Mouse (Mus musculus): ENCODE results near the gene Cdh12. TPM values are rescaled to one million over a fixed set of nuclear protein-coding genes. Genes with fewer than 3 reads are reported as not detected.
A peak's percentile ranks its signal among the peaks of the same experiment; 100 is the strongest.
"Not testable (repeated sequence)": the region's sequence is repeated elsewhere in the genome, so short reads cannot be mapped to it uniquely, and the experiment has no call there.

The Cdh12 gene
- polyA plus RNA-seq, 1 experiment from 2014 or later, result 0.78 TPM

DNA sequence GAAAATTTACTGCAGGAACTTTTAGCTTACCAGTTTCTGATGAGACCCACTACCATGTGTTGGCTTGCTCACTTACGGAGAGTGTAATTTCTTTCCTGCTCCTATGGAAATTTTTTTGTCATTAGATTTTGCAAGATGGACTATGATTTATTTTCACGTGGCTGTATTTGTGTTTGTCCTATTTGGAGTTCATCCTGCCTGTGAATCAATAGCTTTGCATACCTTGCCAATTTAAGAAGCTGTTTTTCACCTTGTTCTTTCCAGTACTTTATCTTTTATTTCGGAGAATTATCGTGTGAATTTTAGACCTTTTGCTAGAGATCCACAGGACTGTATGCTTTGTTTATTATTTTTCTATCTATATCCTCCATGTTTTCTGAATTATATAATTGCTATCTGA is 551.5 kb downstream of the Cdh12 start:
- 84% methylated on average over 4 of the region's 4 CpGs for WGBS

DNA sequence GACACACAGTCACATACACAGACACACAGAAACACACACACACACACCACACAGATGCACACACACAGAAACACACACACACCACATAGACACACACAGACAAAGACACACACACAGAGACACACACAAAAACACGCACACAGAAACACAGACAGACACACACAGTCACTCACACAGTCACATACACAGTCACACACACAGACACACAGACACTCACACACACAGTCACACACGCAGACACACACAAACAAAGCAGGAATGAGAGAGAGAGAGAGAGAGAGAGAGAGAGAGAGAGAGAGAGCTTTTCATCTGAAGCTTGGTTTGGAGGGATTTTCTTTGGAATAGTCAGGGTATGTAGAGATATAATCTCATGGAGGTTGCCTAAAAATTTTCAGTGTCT is 558.9 kb downstream of the Cdh12 start:
- DNase-seq (ENCODE audit: low spot score), result no peak
- WGBS, result 81% methylated on average over 2 of the region's 2 CpGs
- H3K4me3 ChIP-seq, result no peak overlapping the region
- no peaks in the 10 kb centered on the region for H3K27me3 ChIP-seq (ENCODE audit: insufficient read depth, poor library complexity, severe bottlenecking)
- H3K36me3 ChIP-seq, result no peaks in the 10 kb centered on the region
- H3K4me1 ChIP-seq (replicated peaks), result peaks cover 17% of the 10 kb centered on the region
- peak overlapping the region; percentile 24; the same call in 1 of the 2 replicates for H3K27ac ChIP-seq
- H3K9me3 ChIP-seq, result no peaks in the 10 kb centered on the region

More for the DNA sequence above, 551.5 kb downstream of the Cdh12 start:
- Histone ChIP-seq H3K9me3 (no peaks in the 10 kb centered on the region), H3K27ac (no peak overlapping the region), H3K4me3 (no peak overlapping the region), H3K4me1 (replicated peaks) (no peaks in the 10 kb centered on the region), H3K36me3 (no peaks in the 10 kb centered on the region), H3K27me3 (ENCODE audit: insufficient read depth, poor library complexity, severe bottlenecking) (no peaks in the 10 kb centered on the region)
- DNase-seq (ENCODE audit: low spot score), result no peak

DNA sequence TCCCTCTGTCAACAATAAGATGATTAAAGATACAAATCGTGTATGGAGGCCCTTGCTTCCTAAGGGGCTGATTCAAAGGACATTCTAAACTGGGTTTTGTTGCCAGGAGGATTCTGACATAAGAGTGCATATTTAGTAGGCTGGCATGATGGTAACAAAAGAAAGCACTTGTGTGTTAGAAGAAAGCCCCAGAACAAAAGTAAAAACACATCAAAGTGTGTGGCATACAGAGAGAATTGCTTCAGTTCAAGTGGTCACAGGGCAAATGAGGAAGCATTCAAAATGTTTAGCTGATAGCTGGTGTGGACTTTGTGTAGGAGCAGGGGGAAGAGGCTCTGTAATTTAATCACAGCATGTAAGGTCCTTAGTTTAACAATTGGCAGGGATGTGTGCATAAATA is 559.4 kb downstream of the Cdh12 start:
- H3K27me3 ChIP-seq (ENCODE audit: insufficient read depth, poor library complexity, severe bottlenecking), result no peaks in the 10 kb centered on the region
- peaks cover 17% of the 10 kb centered on the region for H3K4me1 ChIP-seq (replicated peaks)
- no peak overlapping the region for H3K4me3 ChIP-seq
- no peaks in the 10 kb centered on the region for H3K9me3 ChIP-seq
- DNase-seq (ENCODE audit: low spot score), result no peak
- H3K36me3 ChIP-seq, result no peaks in the 10 kb centered on the region
- H3K27ac ChIP-seq, result no peak overlapping the region
- 13% methylated on average over 1 of the region's 1 CpGs for WGBS

DNA sequence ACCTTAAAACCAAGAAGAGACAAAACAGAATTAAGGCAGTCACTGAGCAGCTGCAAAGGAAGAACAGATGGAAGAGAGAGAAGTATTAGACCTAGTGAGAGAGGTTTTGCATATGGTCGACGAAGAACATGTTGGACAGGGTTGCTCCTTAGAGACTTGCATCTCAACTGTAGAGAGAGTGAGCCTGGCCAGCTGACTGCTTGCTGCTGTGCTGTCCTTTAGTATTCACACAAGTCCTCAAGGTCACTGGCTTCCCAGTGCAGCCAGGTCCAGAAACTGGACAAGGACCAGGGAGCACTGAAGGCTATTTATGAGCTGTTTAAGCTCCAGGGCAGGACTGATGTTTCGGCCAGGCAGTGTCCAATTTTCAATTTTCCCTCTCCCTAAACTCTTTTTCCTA is 559.9 kb downstream of the Cdh12 start:
- no peaks in the 10 kb centered on the region for H3K9me3 ChIP-seq
- no peak overlapping the region for H3K4me3 ChIP-seq
- peaks cover 17% of the 10 kb centered on the region for H3K4me1 ChIP-seq (replicated peaks)
- peak; percentile 7 for DNase-seq (ENCODE audit: low spot score)
- H3K27me3 ChIP-seq (ENCODE audit: insufficient read depth, poor library complexity, severe bottlenecking), result no peaks in the 10 kb centered on the region
- no peak overlapping the region for H3K27ac ChIP-seq
- no peaks in the 10 kb centered on the region for H3K36me3 ChIP-seq
- WGBS, result 47% methylated on average over 3 of the region's 3 CpGs

DNA sequence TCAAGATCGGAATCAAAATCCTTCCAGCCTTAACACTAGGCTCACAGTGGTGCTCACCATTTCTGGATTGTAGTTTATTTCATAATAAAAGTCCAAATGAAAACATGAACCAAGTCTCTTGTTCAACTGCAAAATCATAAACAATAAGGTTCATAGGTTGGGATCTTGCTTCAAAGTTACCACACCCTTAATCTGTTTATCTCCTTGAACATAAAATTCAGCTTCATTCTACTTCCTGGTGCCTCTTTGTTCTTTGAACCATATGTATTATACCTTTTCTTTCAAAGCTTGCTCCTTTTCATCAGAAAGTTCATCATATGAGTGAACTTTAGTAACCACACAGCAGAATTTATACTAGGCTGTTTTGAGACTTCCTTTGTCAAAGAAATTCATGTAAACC is 614.6 kb downstream of the Cdh12 start:
- no peaks in the 10 kb centered on the region for H3K9me3 ChIP-seq
- DNase-seq (ENCODE audit: low spot score), result no peak
- no peak overlapping the region for H3K27ac ChIP-seq
- no peak overlapping the region for H3K4me3 ChIP-seq
- no peaks in the 10 kb centered on the region for H3K4me1 ChIP-seq (replicated peaks)
- no peaks in the 10 kb centered on the region for H3K36me3 ChIP-seq
- H3K27me3 ChIP-seq (ENCODE audit: insufficient read depth, poor library complexity, severe bottlenecking), result no peaks in the 10 kb centered on the region
- WGBS, result 81% methylated on average over 1 of the region's 1 CpGs

DNA sequence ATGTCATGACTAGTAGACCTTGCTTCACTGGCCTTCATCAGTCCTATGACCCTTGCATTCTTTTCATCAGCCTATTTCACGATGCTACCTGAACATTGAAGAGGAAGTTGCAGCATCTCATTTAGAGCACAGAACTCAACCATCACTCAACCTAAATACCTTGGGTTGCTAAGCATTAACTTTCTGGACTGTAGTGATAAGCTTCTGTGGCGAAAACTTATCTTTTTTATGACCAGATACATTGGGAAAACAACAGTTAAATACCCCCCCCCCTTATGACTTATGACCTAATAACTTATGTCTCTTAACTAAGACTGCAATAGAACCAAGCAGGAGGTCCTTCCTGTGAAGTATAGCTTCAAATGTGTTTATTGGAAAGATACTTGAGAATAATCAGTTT is 620.2 kb downstream of the Cdh12 start:
- no peaks in the 10 kb centered on the region for H3K9me3 ChIP-seq
- H3K27ac ChIP-seq, result no peak overlapping the region
- DNase-seq (ENCODE audit: low spot score), result no peak
- 78% methylated on average over 2 of the region's 2 CpGs for WGBS
- no peak overlapping the region for H3K4me3 ChIP-seq
- H3K36me3 ChIP-seq, result no peaks in the 10 kb centered on the region
- no peaks in the 10 kb centered on the region for H3K4me1 ChIP-seq (replicated peaks)
- no peaks in the 10 kb centered on the region for H3K27me3 ChIP-seq (ENCODE audit: insufficient read depth, poor library complexity, severe bottlenecking)

DNA sequence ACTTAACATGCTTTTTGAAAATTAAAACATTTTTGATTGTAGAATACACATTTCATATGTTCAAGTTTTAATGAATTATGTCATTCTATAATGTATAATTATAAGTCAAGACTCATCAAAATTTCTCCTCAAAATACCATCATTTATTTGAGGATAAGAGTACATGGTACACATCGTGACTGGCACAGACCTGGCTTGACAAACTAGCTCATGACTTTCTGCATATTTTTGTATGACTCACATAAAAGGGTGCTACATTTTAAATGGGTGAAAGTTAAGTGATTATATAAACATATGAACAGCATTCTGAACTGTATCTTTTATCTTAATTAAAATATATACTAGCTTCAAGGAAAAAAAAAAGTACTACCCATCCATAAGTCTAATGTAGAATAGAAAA is 643.8 kb downstream of the Cdh12 start:
- Histone ChIP-seq H3K4me1 (replicated peaks) (no peaks in the 10 kb centered on the region), H3K4me3 (no peak overlapping the region), H3K36me3 (no peaks in the 10 kb centered on the region), H3K27me3 (ENCODE audit: insufficient read depth, poor library complexity, severe bottlenecking) (no peaks in the 10 kb centered on the region), H3K27ac (no peak overlapping the region), H3K9me3 (no peaks in the 10 kb centered on the region)
- WGBS, result 95% methylated on average over 1 of the region's 1 CpGs
- no peak for DNase-seq (ENCODE audit: low spot score)

DNA sequence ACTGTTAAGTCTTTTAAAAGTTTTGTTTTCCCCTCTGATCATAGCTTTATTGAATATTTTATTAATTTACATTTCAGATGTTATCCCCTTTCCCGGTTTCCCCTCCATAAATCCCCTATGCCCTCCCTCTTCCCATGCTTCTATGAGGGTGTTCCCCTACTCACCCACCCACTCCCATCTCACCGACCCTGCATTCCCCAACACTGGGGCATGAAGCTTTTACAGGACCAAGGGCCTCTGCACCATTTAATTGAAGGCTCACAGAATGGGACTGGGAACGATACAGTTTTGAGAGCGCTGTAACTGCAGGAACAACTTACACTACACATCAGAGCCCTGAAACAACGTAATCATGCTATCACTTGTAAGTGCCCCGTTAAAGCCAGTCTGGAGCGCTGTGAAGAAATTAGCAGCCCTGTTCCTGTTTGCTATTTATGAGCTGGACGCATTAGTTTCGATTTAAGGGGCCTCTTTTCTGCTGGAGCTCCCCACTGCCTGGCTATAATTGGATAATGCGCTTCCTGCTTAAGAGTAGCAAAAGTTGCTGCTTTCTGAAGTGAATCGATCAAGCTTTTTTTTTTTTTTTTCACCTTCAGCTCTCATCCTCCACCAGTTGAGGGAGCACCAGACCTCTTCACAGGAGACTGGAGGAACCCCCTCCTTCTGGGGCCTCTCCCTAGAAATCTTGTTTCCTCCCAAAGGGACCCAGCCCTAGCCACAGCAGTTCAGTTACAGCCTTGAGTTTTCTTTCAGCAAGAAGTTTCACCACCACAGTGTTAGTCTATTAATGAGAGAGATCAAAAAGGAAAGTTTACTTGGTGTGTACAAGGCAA is 660.2 kb downstream of the Cdh12 start:
- Histone ChIP-seq H3K36me3 (no peaks in the 10 kb centered on the region), H3K27me3 (ENCODE audit: insufficient read depth, poor library complexity, severe bottlenecking) (0 out of 2 replicates have a peak, but pooled peaks cover 3% of the 10 kb centered on the region), H3K4me3 (peak overlapping the region; percentile 38), H3K4me1 (replicated peaks) (peaks cover 11% of the 10 kb centered on the region), H3K27ac (no peak overlapping the region), H3K9me3 (no peaks in the 10 kb centered on the region)
- 26% methylated on average over 11 of the region's 11 CpGs for WGBS
- DNase-seq (ENCODE audit: low spot score), result peak; percentile 13

DNA sequence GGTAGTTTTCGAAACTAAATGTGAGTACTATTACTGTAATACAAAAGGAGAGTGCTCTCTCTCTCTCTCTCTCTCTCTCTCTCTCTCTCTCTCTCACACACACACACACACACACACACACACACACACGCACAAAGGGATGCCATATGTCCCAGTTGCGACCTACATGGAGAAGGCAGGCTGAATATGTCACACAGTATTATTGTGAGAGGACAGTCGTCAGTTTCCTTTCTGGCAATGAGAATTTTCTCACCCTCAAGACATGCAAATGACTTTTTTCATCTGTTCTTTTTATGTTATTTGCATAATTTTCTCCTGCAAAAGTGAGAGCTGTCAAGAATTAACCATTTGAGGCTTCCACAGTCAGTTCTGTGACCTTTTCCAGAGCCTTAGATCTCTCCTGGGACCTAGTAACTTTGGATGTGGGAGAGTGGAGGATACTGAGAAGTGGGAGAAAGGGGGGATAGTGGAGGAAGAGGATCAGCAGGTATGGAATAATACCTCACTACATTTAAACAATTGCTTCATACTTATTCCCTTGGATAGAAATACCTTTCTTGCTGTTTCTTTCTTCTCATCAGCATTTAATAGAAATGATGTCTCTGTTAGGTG is 660.9 kb downstream of the Cdh12 start:
- no peak for DNase-seq (ENCODE audit: low spot score)
- no peak overlapping the region for H3K27ac ChIP-seq
- WGBS, result 61% methylated on average over 4 of the region's 4 CpGs

DNA sequence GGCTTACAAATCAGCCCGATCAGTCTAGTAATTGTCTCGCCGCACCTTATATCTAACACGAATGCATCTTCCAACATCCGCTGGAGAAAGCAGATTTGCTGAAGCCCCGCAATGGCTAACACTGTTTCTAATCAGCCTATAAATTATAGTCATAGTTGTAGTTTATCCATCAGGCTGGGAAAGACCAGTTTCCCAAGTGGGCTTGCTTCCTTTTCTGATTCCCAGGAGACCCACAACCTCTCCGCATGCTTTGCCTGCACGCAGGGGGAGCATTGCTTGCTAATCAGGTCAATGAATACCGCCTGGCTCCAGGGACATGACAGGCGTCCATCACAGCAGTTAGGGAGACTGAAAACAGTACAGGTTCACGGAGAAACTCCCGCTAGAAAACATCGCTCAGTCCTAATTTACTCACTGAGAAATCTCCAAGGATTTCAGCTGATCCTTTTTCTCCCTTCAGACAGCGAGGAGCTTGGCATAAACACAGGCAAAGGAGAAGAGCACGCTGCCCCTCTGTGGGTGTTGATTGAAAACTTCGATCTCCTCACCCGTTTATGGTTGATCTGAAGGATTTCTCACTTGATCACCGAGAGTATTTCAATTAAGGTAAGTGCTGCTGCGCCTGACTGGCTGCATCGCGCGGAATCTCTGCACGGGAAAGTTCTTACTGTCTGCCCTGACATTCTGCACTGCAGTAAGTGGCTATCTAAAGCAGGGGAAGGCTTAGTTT is 662.0 kb downstream of the Cdh12 start:
- no peaks in the 10 kb centered on the region for H3K36me3 ChIP-seq
- H3K27me3 ChIP-seq (ENCODE audit: insufficient read depth, poor library complexity, severe bottlenecking), result 0 out of 2 replicates have a peak, but pooled peaks cover 3% of the 10 kb centered on the region
- no peaks in the 10 kb centered on the region for H3K9me3 ChIP-seq
- 18% methylated on average over 23 of the region's 23 CpGs for WGBS
- H3K27ac ChIP-seq, result no peak overlapping the region
- peaks cover 11% of the 10 kb centered on the region for H3K4me1 ChIP-seq (replicated peaks)
- peak; percentile 9 for DNase-seq (ENCODE audit: low spot score)
- peak overlapping the region; percentile 48 for H3K4me3 ChIP-seq

More for the DNA sequence above, 660.9 kb downstream of the Cdh12 start:
- Histone ChIP-seq H3K36me3 (no peaks in the 10 kb centered on the region), H3K4me3 (no peak overlapping the region), H3K27me3 (ENCODE audit: insufficient read depth, poor library complexity, severe bottlenecking) (0 out of 2 replicates have a peak, but pooled peaks cover 3% of the 10 kb centered on the region), H3K4me1 (replicated peaks) (peaks cover 11% of the 10 kb centered on the region), H3K9me3 (no peaks in the 10 kb centered on the region)

DNA sequence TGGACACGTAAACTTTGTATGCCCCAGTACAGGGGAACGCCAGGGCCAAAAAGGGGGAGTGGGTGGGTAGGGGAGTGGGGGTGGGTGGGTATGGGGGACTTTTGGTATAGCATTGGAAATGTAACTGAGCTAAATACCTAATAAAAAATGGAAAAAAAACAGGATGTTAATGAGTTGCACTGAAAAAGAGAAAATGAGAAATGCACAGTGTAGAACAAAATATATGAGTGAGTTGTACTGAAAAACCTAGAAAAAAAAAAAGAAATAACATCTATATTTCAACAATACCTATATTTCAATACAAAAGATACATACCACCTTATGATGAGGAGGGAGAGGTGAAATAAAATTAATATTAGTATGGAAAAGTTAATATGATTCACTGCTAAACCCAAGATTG is 665.7 kb downstream of the Cdh12 start:
- not testable (repeated sequence) for H3K27me3 ChIP-seq (ENCODE audit: insufficient read depth, poor library complexity, severe bottlenecking); DNase-seq (ENCODE audit: low spot score); H3K9me3 ChIP-seq; H3K36me3 ChIP-seq; H3K4me3 ChIP-seq; H3K27ac ChIP-seq; H3K4me1 ChIP-seq (replicated peaks)
- WGBS, result 96% methylated on average over 2 of the region's 2 CpGs

DNA sequence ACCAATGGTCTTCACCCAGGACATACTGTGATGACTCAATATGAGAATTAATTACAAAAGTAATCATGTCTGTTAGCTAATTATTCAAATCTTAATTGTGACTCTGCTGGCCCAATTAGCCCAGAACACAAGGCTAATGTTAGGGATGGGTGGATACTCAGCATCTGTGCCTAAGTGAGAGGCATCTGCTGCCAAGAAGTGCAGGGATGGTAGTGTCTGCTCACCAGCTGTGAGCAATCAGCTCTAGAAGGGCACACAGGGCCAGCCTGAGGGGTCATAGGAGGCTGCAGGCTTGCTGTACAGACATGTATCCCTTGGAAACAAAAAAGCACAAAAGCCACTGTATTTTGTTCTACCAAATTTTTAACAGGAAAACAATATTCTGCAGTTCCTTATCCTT is 681.6 kb downstream of the Cdh12 start:
- Histone ChIP-seq H3K4me3 (no peak overlapping the region), H3K36me3 (no peaks in the 10 kb centered on the region), H3K4me1 (replicated peaks) (no peaks in the 10 kb centered on the region), H3K27ac (no peak overlapping the region), H3K27me3 (ENCODE audit: insufficient read depth, poor library complexity, severe bottlenecking) (no peaks in the 10 kb centered on the region), H3K9me3 (no peaks in the 10 kb centered on the region)
- peak; percentile 12 for DNase-seq (ENCODE audit: low spot score)

DNA sequence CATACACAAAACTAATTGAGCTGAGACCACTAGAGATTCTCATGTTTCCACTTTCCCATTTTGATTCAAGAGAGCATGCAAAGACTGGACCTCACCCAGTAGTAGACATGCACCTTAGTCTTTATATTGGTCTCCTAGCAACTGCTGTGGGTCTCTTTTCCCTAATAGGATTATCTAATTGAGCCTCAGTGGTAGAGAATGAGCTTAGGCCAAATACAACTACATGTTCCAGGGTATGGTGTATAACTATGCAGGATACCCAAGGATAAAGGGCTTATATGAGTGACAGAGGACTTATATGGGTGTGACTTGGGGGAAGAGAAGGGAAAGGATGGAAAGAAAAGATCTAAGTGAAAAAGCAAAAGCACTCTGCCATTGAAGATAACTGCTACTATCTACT is 683.9 kb downstream of the Cdh12 start:
- H3K4me3 ChIP-seq, result no peak overlapping the region
- no peak overlapping the region for H3K27ac ChIP-seq
- no peaks in the 10 kb centered on the region for H3K27me3 ChIP-seq (ENCODE audit: insufficient read depth, poor library complexity, severe bottlenecking)
- DNase-seq (ENCODE audit: low spot score), result no peak
- H3K36me3 ChIP-seq, result no peaks in the 10 kb centered on the region
- H3K9me3 ChIP-seq, result no peaks in the 10 kb centered on the region
- no peaks in the 10 kb centered on the region for H3K4me1 ChIP-seq (replicated peaks)
